Mouse (Mus musculus): Measurements from ENCODE around the gene Rps6kl1. TPM values are rescaled to one million over a fixed set of nuclear protein-coding genes. Genes with fewer than 3 reads are reported as not detected.
A peak's percentile ranks its signal among the peaks of the same experiment; 100 is the strongest.

Gene Rps6kl1
- total RNA-seq (2018; cell fraction: chromatin; rRNA removed): not detected
- total RNA-seq (2018; cell fraction: cytosol; rRNA removed): under 1 TPM in 1 of 26 experiments, not detected in 25; 0.06 TPM
- total RNA-seq (2018; cell fraction: nucleus; rRNA removed): not detected
- polyA plus RNA-seq (2018): not detected in 3 replicates

DNA sequence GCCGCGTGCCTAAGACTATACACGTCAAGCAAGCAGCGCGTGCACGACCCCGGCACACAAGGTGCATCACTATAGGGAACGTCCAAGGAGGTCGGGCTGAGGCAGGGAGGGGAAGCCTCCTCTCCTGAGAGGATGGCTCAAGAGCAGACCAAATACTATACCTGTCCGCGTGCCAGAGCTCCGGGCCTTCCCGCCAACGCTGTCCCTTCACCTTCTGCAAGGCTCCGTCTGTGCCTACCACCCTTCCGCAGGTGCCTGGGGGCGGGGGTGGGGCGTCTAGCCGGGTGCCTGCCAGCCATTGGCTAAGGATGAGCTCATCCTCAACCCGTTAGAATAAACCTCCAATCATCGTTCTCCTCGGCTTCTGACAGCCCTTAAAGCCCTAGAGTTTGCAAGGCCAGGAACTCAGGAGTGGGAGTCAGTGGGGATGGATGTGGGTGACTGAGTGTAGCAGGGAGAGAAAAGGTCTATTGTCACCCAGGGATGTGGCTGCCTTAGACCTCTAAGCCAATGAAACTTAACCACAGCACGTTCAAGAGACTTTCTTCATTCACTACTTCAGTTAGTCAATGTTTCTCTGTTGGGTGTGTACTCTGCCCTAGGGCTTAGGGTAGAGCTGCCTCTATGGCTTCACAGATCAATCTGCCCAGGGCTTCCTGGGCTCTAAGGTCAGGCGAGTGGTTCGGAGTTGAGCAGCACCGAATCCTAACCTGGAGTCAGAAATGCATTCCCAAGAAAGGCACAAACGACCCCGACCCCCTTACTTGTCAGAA lies at the start of gene Rps6kl1:
TSS of gene Rps6kl1 (minus strand) at position 263 of the 773 bp plus-strand sequence.
- WGBS (ENCODE audit: missing documents): 26% methylated on average over 28 of the region's 28 CpGs
- no peak within 1 kb of the TSS for H3K27ac ChIP-seq
- no peak within 1 kb of the TSS for H3K4me3 ChIP-seq (ENCODE audit: inconsistent target)
- H3K79me2 ChIP-seq (ENCODE audit: inconsistent target): no peaks in the 10 kb centered on the region
- H3K36me3 ChIP-seq (ENCODE audit: inconsistent target): no peaks in the 10 kb centered on the region

DNA sequence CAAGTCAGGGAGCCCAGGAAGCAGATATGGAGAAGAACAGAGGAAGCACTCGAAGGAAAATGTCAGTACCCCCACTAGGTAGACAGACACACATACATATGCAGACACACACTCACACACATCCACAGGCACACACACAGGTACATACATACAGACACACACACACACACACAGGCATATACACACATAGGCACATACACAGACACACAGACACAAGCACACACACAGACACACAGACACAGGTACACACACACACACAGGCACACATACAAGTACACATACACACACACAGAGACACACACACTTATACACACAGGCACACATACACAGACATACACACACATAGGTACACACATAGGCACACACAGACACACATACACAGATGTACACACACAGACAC lies 48.9 kb upstream of the Rps6kl1 start:
- Histone ChIP-seq H3K4me3 (ENCODE audit: inconsistent target) (no peak overlapping the region), H3K36me3 (ENCODE audit: inconsistent target) (no peaks in the 10 kb centered on the region), H3K27ac (no peak overlapping the region), H3K79me2 (ENCODE audit: inconsistent target) (no peaks in the 10 kb centered on the region)
- WGBS (ENCODE audit: missing documents): 50% methylated on average over 1 of the region's 1 CpGs

DNA sequence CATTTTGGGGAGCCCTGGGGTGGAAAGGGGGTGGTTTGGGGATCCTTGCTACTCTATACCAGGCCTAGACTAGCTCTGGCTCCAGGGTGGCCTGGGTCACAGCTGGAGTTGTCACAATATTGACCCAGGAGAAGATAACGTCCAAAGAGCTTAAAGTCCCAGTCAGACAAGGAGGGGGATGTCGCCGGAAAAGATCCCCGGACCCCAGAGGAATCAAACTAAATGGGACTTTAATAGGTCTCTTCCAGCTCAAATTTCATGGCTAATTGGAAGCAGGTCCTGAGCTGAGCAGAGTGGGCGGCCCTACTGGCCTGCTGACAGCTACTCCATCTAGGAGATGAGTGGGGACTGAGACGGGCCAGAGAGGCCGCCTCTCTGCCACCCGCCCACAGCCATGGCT lies 46.9 kb upstream of the Rps6kl1 start:
- Histone ChIP-seq H3K36me3 (ENCODE audit: inconsistent target) (no peaks in the 10 kb centered on the region), H3K79me2 (ENCODE audit: inconsistent target) (no peaks in the 10 kb centered on the region), H3K4me3 (ENCODE audit: inconsistent target) (no peak overlapping the region), H3K27ac (no peak overlapping the region)
- WGBS (ENCODE audit: missing documents): over 99% methylated on average over 8 of the region's 8 CpGs

DNA sequence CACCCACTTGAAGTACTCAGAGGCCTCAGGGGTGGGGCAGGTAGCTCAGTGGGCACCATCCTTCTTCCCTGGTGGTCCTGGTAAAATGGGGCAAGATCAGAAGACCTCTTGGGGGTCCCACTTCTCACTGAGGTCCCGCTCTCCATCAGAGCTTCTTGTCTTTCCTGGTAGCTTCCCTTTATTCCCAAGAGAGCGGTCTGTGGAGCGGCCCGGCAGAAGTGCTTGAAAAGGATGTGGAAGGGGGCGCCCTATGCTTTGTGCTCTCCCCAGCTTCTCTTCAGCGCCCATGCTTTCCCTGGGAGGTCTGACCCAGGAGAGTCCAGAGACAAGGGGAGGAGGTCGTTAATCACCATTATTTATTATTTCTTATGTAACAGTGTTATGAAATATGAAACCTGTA lies 46.3 kb upstream of the Rps6kl1 start:
- no peaks in the 10 kb centered on the region for H3K36me3 ChIP-seq (ENCODE audit: inconsistent target)
- H3K79me2 ChIP-seq (ENCODE audit: inconsistent target): no peaks in the 10 kb centered on the region
- no peak overlapping the region for H3K27ac ChIP-seq
- H3K4me3 ChIP-seq (ENCODE audit: inconsistent target): no peak overlapping the region
- 90% methylated on average over 6 of the region's 7 CpGs for WGBS (ENCODE audit: missing documents)

DNA sequence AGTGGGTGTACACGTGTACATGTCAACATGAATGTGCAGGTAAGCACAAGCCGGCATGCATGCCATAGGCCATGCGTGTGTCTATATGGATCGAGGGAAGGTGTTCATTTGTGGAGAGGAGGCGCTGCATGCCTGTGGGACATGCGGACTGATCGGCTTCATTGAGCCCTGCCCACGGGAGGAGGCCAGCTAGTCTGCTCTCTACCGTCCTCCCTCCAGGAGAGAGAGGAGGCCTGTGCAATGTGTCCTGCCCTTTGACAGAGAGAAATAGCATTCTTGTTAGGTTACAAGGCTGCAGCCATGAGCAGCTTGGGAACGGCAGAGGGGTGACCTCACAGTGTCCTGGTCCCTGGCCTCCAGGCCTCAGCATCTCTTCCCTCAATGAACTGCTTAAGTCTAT lies 45.1 kb upstream of the Rps6kl1 start:
- Histone ChIP-seq H3K79me2 (ENCODE audit: inconsistent target) (no peaks in the 10 kb centered on the region), H3K36me3 (ENCODE audit: inconsistent target) (no peaks in the 10 kb centered on the region), H3K27ac (no peak overlapping the region), H3K4me3 (ENCODE audit: inconsistent target) (no peak overlapping the region)
- 96% methylated on average over 10 of the region's 10 CpGs for WGBS (ENCODE audit: missing documents)

DNA sequence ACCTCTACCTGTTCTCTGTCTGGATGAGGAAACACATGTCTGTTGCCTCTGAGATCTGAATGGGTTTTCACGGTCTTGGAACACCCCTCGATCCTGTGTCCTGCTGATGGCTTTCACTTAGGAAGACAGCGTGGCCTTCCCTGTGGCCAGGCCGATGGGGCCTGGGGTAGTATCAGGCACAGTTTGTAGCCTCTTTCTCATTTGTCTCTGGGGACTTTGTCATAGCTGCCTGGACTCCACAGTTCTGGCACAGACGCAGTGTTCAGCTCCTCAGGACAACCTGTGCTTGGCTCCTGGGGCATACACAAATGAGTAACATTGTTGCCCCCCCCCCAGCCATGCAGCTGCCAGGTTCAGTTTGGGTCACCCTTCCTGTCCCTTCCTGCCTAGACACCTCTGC lies 44.0 kb upstream of the Rps6kl1 start:
- H3K79me2 ChIP-seq (ENCODE audit: inconsistent target): no peaks in the 10 kb centered on the region
- no peak overlapping the region for H3K27ac ChIP-seq
- H3K36me3 ChIP-seq (ENCODE audit: inconsistent target): no peaks in the 10 kb centered on the region
- 93% methylated on average over 5 of the region's 5 CpGs for WGBS (ENCODE audit: missing documents)
- no peak overlapping the region for H3K4me3 ChIP-seq (ENCODE audit: inconsistent target)

DNA sequence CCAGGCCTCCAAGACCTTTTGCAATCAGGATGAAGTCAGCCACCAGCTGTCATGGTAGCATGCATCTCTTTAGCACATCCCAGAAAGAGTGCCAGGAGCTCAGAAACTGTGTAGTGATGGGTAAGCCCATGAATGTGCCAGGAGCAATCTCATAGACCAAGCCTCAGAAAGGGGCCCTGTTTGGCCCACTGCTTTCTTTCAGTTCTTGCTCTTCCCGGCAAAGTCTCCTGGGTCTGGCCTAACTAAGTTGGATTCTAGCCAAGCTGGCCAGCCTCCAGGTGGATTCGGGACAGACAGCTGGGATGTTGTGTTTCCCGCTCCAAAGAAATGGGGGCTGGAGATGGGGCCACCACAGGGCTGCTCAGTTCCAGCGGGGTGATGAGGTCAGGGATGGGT lies 43.6 kb upstream of the Rps6kl1 start:
- no peaks in the 10 kb centered on the region for H3K79me2 ChIP-seq (ENCODE audit: inconsistent target)
- no peak overlapping the region for H3K27ac ChIP-seq
- no peaks in the 10 kb centered on the region for H3K36me3 ChIP-seq (ENCODE audit: inconsistent target)
- WGBS (ENCODE audit: missing documents): 92% methylated on average over 4 of the region's 4 CpGs
- no peak overlapping the region for H3K4me3 ChIP-seq (ENCODE audit: inconsistent target)

DNA sequence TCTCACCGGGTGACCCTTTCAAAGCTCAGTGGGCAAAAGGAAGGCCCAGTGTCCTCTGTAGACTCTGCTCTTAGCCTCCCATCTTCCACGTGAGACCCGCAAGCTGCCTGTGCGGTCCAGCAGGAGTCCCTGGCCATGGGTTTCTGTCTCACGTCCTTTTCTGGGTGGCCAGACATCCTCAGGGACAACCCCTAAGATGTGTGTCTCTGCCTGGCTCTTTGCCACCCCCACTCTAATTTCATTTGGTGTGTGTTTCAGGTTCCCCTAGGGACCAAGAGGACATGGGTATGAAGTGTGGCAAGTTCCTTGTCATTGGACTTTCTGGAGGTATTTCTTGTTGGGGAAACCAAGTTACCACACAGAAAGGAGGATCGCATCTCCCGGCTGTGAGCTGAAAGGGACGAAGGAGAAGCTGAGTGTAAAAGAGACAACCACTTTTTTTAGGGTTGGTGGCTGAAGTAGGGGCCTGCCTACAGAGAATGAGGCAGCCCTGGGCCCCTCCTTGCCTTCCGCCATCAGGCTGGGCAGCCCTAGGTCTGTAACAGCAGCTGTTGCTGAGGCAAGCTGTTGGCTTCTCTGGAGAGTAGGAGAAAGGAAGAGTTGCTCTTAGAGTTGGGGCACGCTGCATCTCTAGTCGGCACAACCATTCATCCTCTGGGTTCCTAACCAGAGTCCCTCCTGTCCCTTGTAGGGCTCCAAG lies 43.0 kb upstream of the Rps6kl1 start:
- Histone ChIP-seq H3K4me3 (ENCODE audit: inconsistent target) (no peak overlapping the region), H3K27ac (no peak overlapping the region), H3K36me3 (ENCODE audit: inconsistent target) (no peaks in the 10 kb centered on the region), H3K79me2 (ENCODE audit: inconsistent target) (no peaks in the 10 kb centered on the region)
- 96% methylated on average over 11 of the region's 11 CpGs for WGBS (ENCODE audit: missing documents)

DNA sequence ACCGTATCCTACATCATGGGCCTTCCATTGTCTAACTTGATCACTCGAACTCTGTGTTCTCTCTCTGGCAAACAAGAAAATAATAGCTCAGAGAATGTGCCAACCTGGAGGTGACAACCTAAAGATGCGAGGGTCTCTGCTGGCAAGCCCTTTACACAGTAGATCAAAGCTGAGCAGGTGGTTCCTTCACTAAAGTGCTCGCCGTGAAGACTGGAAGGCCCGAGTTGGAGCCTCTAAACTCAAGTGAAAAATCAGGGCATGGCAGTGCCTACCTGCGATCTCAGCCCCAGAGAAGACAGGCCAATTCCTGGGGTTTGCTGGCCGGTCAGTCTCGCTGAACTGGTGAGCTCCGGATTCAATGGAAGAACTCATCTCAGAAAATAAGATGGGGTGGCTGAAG lies 42.1 kb upstream of the Rps6kl1 start:
- no peaks in the 10 kb centered on the region for H3K79me2 ChIP-seq (ENCODE audit: inconsistent target)
- H3K4me3 ChIP-seq (ENCODE audit: inconsistent target): no peak overlapping the region
- H3K36me3 ChIP-seq (ENCODE audit: inconsistent target): no peaks in the 10 kb centered on the region
- WGBS (ENCODE audit: missing documents): 92% methylated on average over 8 of the region's 10 CpGs
- H3K27ac ChIP-seq: no peak overlapping the region; the same call in 1 of the 2 replicates

DNA sequence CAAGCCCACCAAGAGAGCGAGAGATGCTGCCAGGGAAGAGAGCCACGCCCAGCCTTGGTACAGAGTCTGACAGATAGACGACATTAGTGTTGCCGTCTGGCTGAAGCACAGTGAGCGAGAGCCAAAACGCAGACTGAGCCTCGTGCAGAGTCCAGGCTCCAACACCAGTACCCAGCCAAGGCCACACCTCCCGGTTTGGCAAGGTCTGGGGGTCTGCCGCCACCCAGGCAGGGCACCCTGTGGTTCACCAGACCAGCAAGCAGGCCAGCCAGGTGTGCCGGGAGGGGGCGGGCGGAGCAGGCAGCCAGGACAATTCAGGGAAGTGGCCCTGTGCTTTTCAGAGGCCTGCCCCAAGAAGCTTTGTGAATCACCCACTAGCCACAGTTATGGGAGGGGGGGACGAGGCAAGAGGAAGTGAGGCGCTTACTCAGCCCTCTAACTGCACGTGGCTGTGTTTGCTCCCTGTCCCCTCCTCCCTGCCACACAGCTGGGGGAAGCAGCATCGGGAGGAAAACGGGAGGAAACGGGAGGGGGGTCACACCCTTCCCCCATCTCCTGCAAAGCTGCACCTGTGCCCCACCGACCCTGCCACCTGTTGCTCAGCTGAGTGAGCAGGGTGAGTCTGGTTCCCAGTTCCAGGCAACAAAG lies 41.5 kb upstream of the Rps6kl1 start:
- H3K27ac ChIP-seq: peak overlapping the region; percentile 25
- 12% methylated on average over 19 of the region's 19 CpGs for WGBS (ENCODE audit: missing documents)
- no peaks in the 10 kb centered on the region for H3K79me2 ChIP-seq (ENCODE audit: inconsistent target)
- H3K36me3 ChIP-seq (ENCODE audit: inconsistent target): no peaks in the 10 kb centered on the region
- H3K4me3 ChIP-seq (ENCODE audit: inconsistent target): no peak overlapping the region

DNA sequence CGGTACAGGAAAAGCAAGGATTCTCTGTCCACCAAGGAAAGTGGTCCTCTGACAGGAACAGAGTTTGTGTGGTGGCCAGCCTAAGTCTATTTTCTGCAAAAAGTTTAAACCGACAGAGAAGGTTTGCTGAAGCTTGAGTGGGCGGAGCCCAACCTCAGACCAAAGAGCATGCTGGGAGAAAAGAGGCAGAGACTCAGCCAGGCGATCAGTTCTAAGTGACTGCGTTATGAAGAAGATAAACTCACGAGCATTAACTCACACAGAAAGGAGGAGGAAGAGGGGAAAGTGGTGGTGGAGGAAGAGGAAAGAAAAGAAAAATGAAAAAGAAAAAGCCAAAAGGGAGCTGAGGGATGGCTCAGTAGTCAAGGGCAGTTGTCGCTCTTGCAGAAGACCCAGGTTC lies 39.2 kb upstream of the Rps6kl1 start:
- Histone ChIP-seq H3K27ac (no peak overlapping the region), H3K79me2 (ENCODE audit: inconsistent target) (no peaks in the 10 kb centered on the region), H3K36me3 (ENCODE audit: inconsistent target) (no peaks in the 10 kb centered on the region), H3K4me3 (ENCODE audit: inconsistent target) (no peak overlapping the region)
- WGBS (ENCODE audit: missing documents): 95% methylated on average over 7 of the region's 7 CpGs

DNA sequence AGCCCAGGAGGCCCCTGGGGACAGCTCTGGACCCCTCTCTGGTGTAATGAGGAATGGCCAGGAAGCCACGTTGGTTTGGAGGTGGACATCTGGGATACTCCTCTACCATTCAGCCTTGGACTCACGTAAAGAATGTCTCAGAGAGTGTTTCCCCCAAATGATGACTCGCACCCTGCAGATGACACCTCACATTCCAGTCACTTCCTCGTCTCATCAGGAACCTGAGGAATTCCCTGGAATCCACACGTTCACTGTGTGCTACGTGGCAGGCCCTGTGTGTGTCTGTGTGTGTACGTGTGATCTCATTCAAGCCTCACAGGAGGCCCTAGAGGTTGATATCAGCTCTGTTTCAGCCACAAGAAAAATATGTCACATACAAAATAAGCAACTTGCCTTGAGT lies 35.3 kb upstream of the Rps6kl1 start:
- Histone ChIP-seq H3K36me3 (ENCODE audit: inconsistent target) (no peaks in the 10 kb centered on the region), H3K79me2 (ENCODE audit: inconsistent target) (no peaks in the 10 kb centered on the region), H3K4me3 (ENCODE audit: inconsistent target) (no peak overlapping the region), H3K27ac (no peak overlapping the region)
- WGBS (ENCODE audit: missing documents): 88% methylated on average over 7 of the region's 7 CpGs

DNA sequence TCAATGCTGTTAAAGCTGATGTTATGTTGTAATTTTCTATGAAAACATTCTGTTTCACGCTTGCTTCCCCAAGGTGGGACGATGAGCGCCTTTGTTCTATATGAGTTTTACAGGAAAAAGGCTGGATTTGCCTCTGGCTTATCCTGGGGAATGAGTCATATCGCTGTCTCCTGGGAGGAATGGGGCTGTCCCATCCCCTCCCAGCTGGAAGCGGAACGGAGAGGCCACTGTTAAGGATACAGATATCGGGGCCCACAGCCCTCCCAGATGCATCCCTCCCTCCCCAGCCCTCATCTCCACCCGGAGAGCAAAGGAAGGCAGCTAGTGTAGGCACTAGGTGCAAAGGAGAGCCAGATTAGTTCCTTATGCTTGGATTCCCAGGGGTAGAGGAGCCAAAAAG lies 34.7 kb upstream of the Rps6kl1 start:
- Histone ChIP-seq H3K79me2 (ENCODE audit: inconsistent target) (no peaks in the 10 kb centered on the region), H3K4me3 (ENCODE audit: inconsistent target) (no peak overlapping the region), H3K27ac (no peak overlapping the region), H3K36me3 (ENCODE audit: inconsistent target) (no peaks in the 10 kb centered on the region)
- WGBS (ENCODE audit: missing documents): 98% methylated on average over 8 of the region's 8 CpGs

DNA sequence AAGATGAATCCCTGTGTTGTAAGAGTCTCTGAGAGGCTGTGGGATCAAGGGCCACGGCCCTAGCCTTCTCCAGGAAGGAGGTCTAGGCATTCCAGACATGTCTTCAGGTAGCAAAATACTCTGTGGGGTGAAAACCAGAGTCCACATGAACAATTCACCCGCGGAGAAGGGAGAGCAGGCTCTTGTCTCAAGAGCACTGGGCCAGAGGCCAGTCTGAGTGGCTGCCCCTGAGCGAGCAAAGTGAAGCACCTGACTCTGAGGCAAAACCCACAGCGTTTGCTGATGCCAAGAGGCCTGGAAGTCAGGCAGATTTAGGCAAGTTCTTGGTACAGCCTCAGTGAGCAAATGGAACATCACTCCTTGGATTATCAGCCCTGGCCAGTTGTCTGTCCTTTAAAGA lies 33.1 kb upstream of the Rps6kl1 start:
- 78% methylated on average over 5 of the region's 5 CpGs for WGBS (ENCODE audit: missing documents)
- Histone ChIP-seq H3K36me3 (ENCODE audit: inconsistent target) (no peaks in the 10 kb centered on the region), H3K79me2 (ENCODE audit: inconsistent target) (no peaks in the 10 kb centered on the region), H3K27ac (no peak overlapping the region), H3K4me3 (ENCODE audit: inconsistent target) (no peak overlapping the region)

DNA sequence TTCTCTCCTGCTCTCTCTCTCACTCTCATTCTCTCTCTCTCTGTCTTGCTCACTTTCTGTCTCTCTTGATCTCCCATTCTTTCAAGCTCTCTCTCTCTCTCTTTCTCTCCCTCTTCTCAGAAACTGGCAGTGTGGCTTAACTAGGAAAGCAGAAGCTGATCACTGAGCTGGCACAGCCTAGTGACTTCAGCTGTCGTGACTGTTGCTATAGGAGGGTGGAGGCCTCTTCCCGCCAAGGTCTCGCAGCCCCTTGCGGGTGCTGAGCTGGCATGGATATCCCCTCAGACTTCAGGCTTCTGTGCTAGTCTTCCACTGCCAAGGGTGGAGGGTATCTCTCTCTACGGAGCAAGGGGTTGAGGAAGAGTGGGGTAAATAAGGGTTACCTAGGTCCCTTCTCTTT lies 31.8 kb upstream of the Rps6kl1 start:
- Histone ChIP-seq H3K79me2 (ENCODE audit: inconsistent target) (no peaks in the 10 kb centered on the region), H3K36me3 (ENCODE audit: inconsistent target) (no peaks in the 10 kb centered on the region), H3K4me3 (ENCODE audit: inconsistent target) (no peak overlapping the region), H3K27ac (no peak overlapping the region)
- WGBS (ENCODE audit: missing documents): 16% methylated on average over 5 of the region's 5 CpGs

All from macrophage (primary cell).